Mouse (Mus musculus) erythroblast, embryonic 14.5 days (primary cell): Measurements from ENCODE around the gene Poldip3. TPM values are rescaled to one million over a fixed set of nuclear protein-coding genes. Genes with fewer than 3 reads are reported as not detected.
"Not testable (repeated sequence)": the region's sequence is repeated elsewhere in the genome, so short reads cannot be mapped to it uniquely, and the experiment has no call there.

Source experiments
- H3K27me3 ChIP-seq: 2 replicates; pipeline ENCODE4 v1.6.1; 2012; ENCODE audit warnings: inconsistent platforms; ENCODE audit not compliant: control insufficient read depth
- H3K36me3 ChIP-seq: 2 replicates; pipeline ENCODE4 v1.6.1; 2012; ENCODE audit warnings: mild to moderate bottlenecking, inconsistent platforms; ENCODE audit not compliant: control insufficient read depth
- H3K4me1 ChIP-seq: 2 replicates; pipeline ENCODE4 v1.6.1; 2012; ENCODE audit warnings: inconsistent platforms; ENCODE audit not compliant: control insufficient read depth
- H3K4me3 ChIP-seq: replicated peaks from 2 replicates; pipeline ENCODE3; 2012; ENCODE audit warnings: moderate library complexity, mild to moderate bottlenecking, inconsistent platforms
- H3K9me3 ChIP-seq: 2 replicates; pipeline ENCODE4 v1.6.1; 2012; ENCODE audit warnings: low read length, inconsistent platforms, mixed read lengths; ENCODE audit not compliant: control insufficient read depth
- GATA1 ChIP-seq: IDR thresholded peaks from 2 replicates; pipeline ENCODE4 v1.6.1; 2012; ENCODE audit warnings: low read length, inconsistent platforms, mixed read lengths
- TAL1 ChIP-seq: IDR thresholded peaks from 3 replicates; pipeline ENCODE4 v1.6.1; 2012; ENCODE audit warnings: low read length, inconsistent platforms, mixed read lengths
- polyA plus RNA-seq: library from polyadenylated mRNA; stranded (reverse); fragments of >175 nt; gene quantifications from 2 replicates; pipeline ENCODE4 v1.2.3, GENCODE M21; 2012

Poldip3 gene
- polyA plus RNA-seq, 1 experiment = 8.4 TPM

GRCm38 (mm10) chr15:83135654-83136053 lies 13.5 kb downstream of the Poldip3 start:
- no peak for TF ChIP-seq GATA1
- TF ChIP-seq TAL1 = no peak
- H3K4me3 ChIP-seq = no peak overlapping the region
- peaks cover 2% of the 10 kb centered on the region for H3K4me1 ChIP-seq
- H3K9me3 ChIP-seq = no peaks in the 10 kb centered on the region
- peaks cover 93% of the 10 kb centered on the region for H3K36me3 ChIP-seq
- H3K27me3 ChIP-seq = no peaks in the 10 kb centered on the region

GRCm38 (mm10) chr15:83134671-83135070 lies 14.5 kb downstream of the Poldip3 start:
- Histone ChIP-seq H3K9me3 (no peaks in the 10 kb centered on the region), H3K4me3 (no peak overlapping the region), H3K4me1 (no peaks in the 10 kb centered on the region), H3K27me3 (no peaks in the 10 kb centered on the region), H3K36me3 (peaks cover 97% of the 10 kb centered on the region)
- TF ChIP-seq GATA1 (no peak), TAL1 (no peak)

GRCm38 (mm10) chr15:83129530-83130231 lies 19.5 kb downstream of the Poldip3 start:
- no peaks in the 10 kb centered on the region for H3K4me1 ChIP-seq
- TF ChIP-seq TAL1 (no peak), GATA1 (no peak)
- no peak overlapping the region for H3K4me3 ChIP-seq
- no peaks in the 10 kb centered on the region for H3K27me3 ChIP-seq
- no peaks in the 10 kb centered on the region for H3K9me3 ChIP-seq
- H3K36me3 ChIP-seq = peaks cover 96% of the 10 kb centered on the region

GRCm38 (mm10) chr15:83127037-83127436 lies 22.1 kb downstream of the Poldip3 start:
- H3K9me3 ChIP-seq, H3K4me3 ChIP-seq, H3K27me3 ChIP-seq, H3K4me1 ChIP-seq: not testable (repeated sequence)
- peaks cover 78% of the 10 kb centered on the region for H3K36me3 ChIP-seq

GRCm38 (mm10) chr15:83126582-83126981 lies 22.6 kb downstream of the Poldip3 start:
- no peaks in the 10 kb centered on the region for H3K9me3 ChIP-seq
- TF ChIP-seq GATA1 = no peak
- H3K36me3 ChIP-seq = peaks cover 73% of the 10 kb centered on the region
- H3K4me3 ChIP-seq = no peak overlapping the region
- peaks cover 14% of the 10 kb centered on the region for H3K4me1 ChIP-seq
- no peaks in the 10 kb centered on the region for H3K27me3 ChIP-seq

GRCm38 (mm10) chr15:83124625-83125024 lies 24.6 kb downstream of the Poldip3 start:
- TF ChIP-seq TAL1 (no peak), GATA1 (no peak)
- Histone ChIP-seq H3K9me3 (no peaks in the 10 kb centered on the region), H3K4me3 (no peak overlapping the region), H3K27me3 (no peaks in the 10 kb centered on the region), H3K36me3 (peaks cover 60% of the 10 kb centered on the region), H3K4me1 (peaks cover 22% of the 10 kb centered on the region)

GRCm38 (mm10) chr15:83122566-83123145 lies 26.5 kb downstream of the Poldip3 start, which contains the start of gene Rrp7a:
TSS of gene Rrp7a (minus strand) at chr15:83122801.
- peaks cover 60% of the 10 kb centered on the region for H3K36me3 ChIP-seq
- peaks cover 22% of the 10 kb centered on the region for H3K4me1 ChIP-seq
- no peaks in the 10 kb centered on the region for H3K27me3 ChIP-seq
- H3K4me3 ChIP-seq = peak within 1 kb of the TSS; percentile 96
- TF ChIP-seq GATA1 = no peak
- no peak for TF ChIP-seq TAL1
- no peaks in the 10 kb centered on the region for H3K9me3 ChIP-seq

- TF ChIP-seq GATA1 = no peak
- no peak for TF ChIP-seq TAL1
- no peaks in the 10 kb centered on the region for H3K9me3 ChIP-seq
- no peaks in the 10 kb centered on the region for H3K27me3 ChIP-seq
- H3K4me1 ChIP-seq = peaks cover 22% of the 10 kb centered on the region
- H3K36me3 ChIP-seq = peaks cover 60% of the 10 kb centered on the region
- peak overlapping the region; percentile 96 for H3K4me3 ChIP-seq
Measured at GRCm38 (mm10) chr15:83121709-83122565, 27.2 kb downstream of the Poldip3 start.

GRCm38 (mm10) chr15:83118360-83118759 lies 30.8 kb downstream of the Poldip3 start:
- H3K4me3 ChIP-seq = no peak overlapping the region
- peaks cover 64% of the 10 kb centered on the region for H3K36me3 ChIP-seq
- no peaks in the 10 kb centered on the region for H3K9me3 ChIP-seq
- peaks cover 20% of the 10 kb centered on the region for H3K4me1 ChIP-seq
- H3K27me3 ChIP-seq = no peaks in the 10 kb centered on the region
- no peak for TF ChIP-seq TAL1
- no peak for TF ChIP-seq GATA1
